Mouse (Mus musculus): ENCODE measurements around the gene Gm10096. TPM values are rescaled to one million over a fixed set of nuclear protein-coding genes. Genes with fewer than 3 reads are reported as not detected.
"Not testable (repeated sequence)": the region's sequence is repeated elsewhere in the genome, so short reads cannot be mapped to it uniquely, and the experiment has no call there.

The Gm10096 gene
- polyA plus RNA-seq (2014; fragmentation: Nextera tagmentation; extraction: Ambion mirVana), result not detected in 2 replicates

DNA sequence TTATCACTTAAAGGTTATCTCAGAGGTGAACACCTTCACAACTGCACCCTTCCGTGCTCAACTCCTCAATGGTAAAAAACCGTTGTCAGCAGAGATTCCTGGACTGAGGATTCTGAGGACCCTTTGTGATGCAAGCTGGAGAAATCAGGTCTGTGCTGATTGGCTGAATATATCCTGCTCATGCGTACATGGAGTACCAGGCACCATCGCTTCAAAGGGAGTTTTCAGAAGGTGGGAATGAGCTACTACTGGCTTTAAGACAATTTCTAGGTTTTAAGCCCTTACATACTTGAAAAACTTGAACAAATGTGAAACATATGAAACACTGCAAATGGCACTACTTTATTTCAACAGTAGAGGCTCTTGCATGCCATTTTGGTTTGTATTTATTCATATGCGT is at the start of gene Gm10096:
Gm10096 (minus strand) TSS at position 101 of the 400 bp plus-strand sequence.
- not testable (repeated sequence) for H3K4me3 ChIP-seq (ENCODE audit: low read depth, low read length); H3K9ac ChIP-seq (ENCODE audit: low read depth, low read length); H3K4me2 ChIP-seq (replicated peaks; ENCODE audit: low read depth, low read length); ATAC-seq (ENCODE audit: low FRiP score); H3K27me3 ChIP-seq (ENCODE audit: control insufficient read depth, insufficient read depth, low read length); H3K9me3 ChIP-seq (ENCODE audit: control insufficient read depth, low read length); H3K4me1 ChIP-seq (replicated peaks; ENCODE audit: control insufficient read depth, insufficient read depth, low read length); DNase-seq (ENCODE audit: low spot score); H3K36me3 ChIP-seq (ENCODE audit: control insufficient read depth, insufficient read depth, low read length); H3K27ac ChIP-seq (ENCODE audit: low read depth, low read length)
- no CpG with 5 or more reads among the region's 5 CpGs for WGBS

Measured in hindbrain, embryonic 11.5 days (tissue).